In genomic region chr11:120558843-120559242, GRCm38 (mm10) we compare ENCODE assay signal across 14 mouse cellular contexts. TPM values are rescaled to one million over a fixed set of nuclear protein-coding genes. Genes with fewer than 3 reads are reported as not detected.
DNase-seq lines count a peak whose midpoint lies in the region; ATAC-seq and TF ChIP-seq lines count a peak whose summit lies in the region.
"Not testable (repeated sequence)": the region's sequence is repeated elsewhere in the genome, so short reads cannot be mapped to it uniquely, and the experiment has no call there.
"Had no signal": no experiment of that assay in that cellular context is flagged by ENCODE, and none has a peak within 500 bp of the region (broad histone marks: within the 10 kb centered on the region; RNA-seq: fewer than 3 reads in every experiment).

No protein-coding gene starts in this region.

- ATAC-seq in intestine, postnatal 0 days: not testable (repeated sequence)

- WGBS in intestine, postnatal 0 days: 90% methylated on average over 6 of the region's 6 CpGs

- DNase-seq in A20 (ENCODE audit: low read depth, low spot score): peak; percentile 31
- DNase-seq in ES-CJ7 (ENCODE audit: low read depth, low spot score): peak; percentile 59
- peak; percentile 61 for DNase-seq in MEL (ENCODE audit: low read depth, low spot score)
- not testable (repeated sequence) for DNase-seq in layer of hippocampus, adult 2 months (ENCODE audit: low spot score in 2 of 2)

- not testable (repeated sequence) for H3K9ac ChIP-seq in MEL (ENCODE audit: control insufficient read depth, low read depth, low read length, poor library complexity, severe bottlenecking); intestine, postnatal 0 days (ENCODE audit: low read depth, low read length)

- TF ChIP-seq EP300 in MEL (IDR thresholded peaks at IDR 0.05; ENCODE audit: low read depth in 1 of 2, low read length in 2 of 2): not testable (repeated sequence)

- not testable (repeated sequence) for H3K27me3 ChIP-seq in MEL (ENCODE audit: control insufficient read depth in 1 of 2, insufficient read depth in 2 of 2, low read length in 2 of 2); intestine, postnatal 0 days (replicated peaks; ENCODE audit: control insufficient read depth, insufficient read depth, low read length)

- H3K4me2 ChIP-seq in intestine, postnatal 0 days (replicated peaks; ENCODE audit: low read depth): not testable (repeated sequence)

- TF ChIP-seq CTCF in MEL (IDR thresholded peaks at IDR 0.05 in 2 of 3, conservative IDR thresholded peaks at IDR 0.05 in 1 of 3; ENCODE audit: control insufficient read depth in 1 of 3, insufficient read depth in 1 of 3, low read depth in 2 of 3, low read length in 3 of 3, poor library complexity in 1 of 3, severe bottlenecking in 1 of 3): peak in 1 of 3 experiments; percentile 20; a peak in 1 of 6 replicates
- TF ChIP-seq CTCF in intestine, postnatal 0 days (IDR thresholded peaks at IDR 0.05; ENCODE audit: low read depth): peak; percentile 26
- TF ChIP-seq CTCF in layer of hippocampus, adult 2 months (conservative IDR thresholded peaks at IDR 0.05): peak; percentile 16; the same call in 1 of the 2 replicates

- H3K4me1 ChIP-seq in MEL (ENCODE audit: control insufficient read depth in 1 of 2, insufficient read depth in 2 of 2, low read length in 2 of 2); intestine, postnatal 0 days (replicated peaks; ENCODE audit: control insufficient read depth, insufficient read depth, low read length): not testable (repeated sequence)

- not testable (repeated sequence) for TF ChIP-seq RAD21 in MEL (IDR thresholded peaks at IDR 0.05; ENCODE audit: low read depth, low read length)

- H3K4me3 ChIP-seq in MEL (ENCODE audit: control insufficient read depth in 1 of 2, insufficient read depth in 1 of 2, low read depth in 2 of 2, low read length in 2 of 2); intestine, postnatal 0 days (ENCODE audit: low read depth, low read length); layer of hippocampus, adult 2 months: not testable (repeated sequence)

- H3K27ac ChIP-seq in MEL (ENCODE audit: control insufficient read depth, low read depth, low read length); intestine, postnatal 0 days (ENCODE audit: low read depth, low read length); layer of hippocampus, adult 2 months: not testable (repeated sequence)

- H3K9me3 ChIP-seq in MEL (replicated peaks; ENCODE audit: insufficient read depth, low read length); intestine, postnatal 0 days (ENCODE audit: control insufficient read depth): not testable (repeated sequence)

- not testable (repeated sequence) for H3K79me2 ChIP-seq in MEL (ENCODE audit: control insufficient read depth, insufficient read depth, low read length, poor library complexity)

- peaks cover 0 to 15% of the 10 kb centered on the region in 2 experiments; a peak in 2 of 4 replicates for H3K36me3 ChIP-seq in MEL (ENCODE audit: control insufficient read depth in 1 of 2, insufficient read depth in 2 of 2, low read length in 2 of 2)
- H3K36me3 ChIP-seq in intestine, postnatal 0 days (ENCODE audit: control insufficient read depth, insufficient read depth): peaks cover 50% of the 10 kb centered on the region

- TF ChIP-seq POLR2A in MEL (IDR thresholded peaks at IDR 0.05; ENCODE audit: control insufficient read depth in 1 of 2, insufficient read depth in 1 of 2, low read depth in 1 of 2, low read length in 2 of 2, poor library complexity in 1 of 2): not testable (repeated sequence)

TF ChIP-seq in MEL, 35 proteins besides CTCF, POLR2A, EP300 and RAD21:
- peak; percentile 7; the same call in 1 of the 2 replicates for TF ChIP-seq SMC3 (IDR thresholded peaks at IDR 0.05; ENCODE audit: low read depth, low read length)

RNA-seq across cellular contexts. Expression of gene Ppp1r27, which starts 7.9 kb away (rescaled TPM):
- not detected in 2 replicates for total RNA-seq in MEL (2012; rRNA removed)
- polyA plus RNA-seq in MEL (2012; ENCODE audit: insufficient read depth in 1 of 2, insufficient read length in 2 of 2, low read depth in 1 of 2, low replicate concordance in 2 of 2, missing spikeins in 1 of 2): not detected
- 1.4 and 1.6 TPM in 2 replicates for polyA plus RNA-seq in intestine, postnatal 0 days (2015; fragmentation: Nextera tagmentation; extraction: Ambion mirVana)
- total RNA-seq in layer of hippocampus, adult 2 months (2021): not detected
- total RNA-seq: forebrain, postnatal 0 days; G1E had no signal
- polyA plus RNA-seq: activated CD4-positive, CD25-positive, alpha-beta regulatory T cell, adult 4 months; cerebellum, adult 2 months; cortical plate, adult 2 months; embryonic facial prominence, embryonic 10.5 days; forebrain, embryonic 11.5 days; forebrain, embryonic 13.5 days; forebrain, postnatal 0 days; G1E had no signal

RNA-seq across cellular contexts. Expression of gene Mcrip1, which starts 9.3 kb away (rescaled TPM):
- total RNA-seq in MEL (2012; rRNA removed): 27.2 and 36.6 TPM in 2 replicates
- polyA plus RNA-seq in MEL (2012; ENCODE audit: insufficient read depth in 1 of 2, insufficient read length in 2 of 2, low read depth in 1 of 2, low replicate concordance in 2 of 2, missing spikeins in 1 of 2): 10 to 100 TPM in 1 of 2 experiments, not detected in 1; 83.5 TPM
- 68.7 and 73.4 TPM in 2 replicates for polyA plus RNA-seq in intestine, postnatal 0 days (2015; fragmentation: Nextera tagmentation; extraction: Ambion mirVana)
- total RNA-seq in layer of hippocampus, adult 2 months (2021): 10 to 100 TPM; 65.2 to 67.6 TPM

RNA-seq across cellular contexts. Expression of gene P4hb, which starts 14.2 kb away (rescaled TPM):
- total RNA-seq in MEL (2012; rRNA removed): 625 and 639 TPM in 2 replicates
- polyA plus RNA-seq in MEL (2012; ENCODE audit: insufficient read depth in 1 of 2, insufficient read length in 2 of 2, low read depth in 1 of 2, low replicate concordance in 2 of 2, missing spikeins in 1 of 2): 1,000 to 10,000 TPM in 1 of 2 experiments, 100 to 1,000 TPM in 1; 563 to 1,152 TPM
- 2,516 and 2,539 TPM in 2 replicates for polyA plus RNA-seq in intestine, postnatal 0 days (2015; fragmentation: Nextera tagmentation; extraction: Ambion mirVana)
- total RNA-seq in layer of hippocampus, adult 2 months (2021): 100 to 1,000 TPM; 106 to 118 TPM

RNA-seq across cellular contexts. Expression of gene Arhgdia, which starts 22.6 kb away (rescaled TPM):
- total RNA-seq in MEL (2012; rRNA removed): 364 and 367 TPM in 2 replicates
- 100 to 1,000 TPM; 601 to 821 TPM for polyA plus RNA-seq in MEL (2012; ENCODE audit: insufficient read depth in 1 of 2, insufficient read length in 2 of 2, low read depth in 1 of 2, low replicate concordance in 2 of 2, missing spikeins in 1 of 2)
- 474 and 493 TPM in 2 replicates for polyA plus RNA-seq in intestine, postnatal 0 days (2015; fragmentation: Nextera tagmentation; extraction: Ambion mirVana)
- 100 to 1,000 TPM; 270 to 277 TPM for total RNA-seq in layer of hippocampus, adult 2 months (2021)

RNA-seq across cellular contexts. Expression of gene Gcgr, which starts 28.3 kb away (rescaled TPM):
- not detected in 2 replicates for total RNA-seq in MEL (2012; rRNA removed)
- not detected for polyA plus RNA-seq in MEL (2012; ENCODE audit: insufficient read depth in 1 of 2, insufficient read length in 2 of 2, low read depth in 1 of 2, low replicate concordance in 2 of 2, missing spikeins in 1 of 2)
- polyA plus RNA-seq in intestine, postnatal 0 days (2015; fragmentation: Nextera tagmentation; extraction: Ambion mirVana): 1.0 and 1.6 TPM in 2 replicates
- total RNA-seq in layer of hippocampus, adult 2 months (2021): not detected
- total RNA-seq: forebrain, postnatal 0 days; G1E had no signal
- polyA plus RNA-seq: activated CD4-positive, CD25-positive, alpha-beta regulatory T cell, adult 4 months; C2C12; forebrain, embryonic 11.5 days; G1E had no signal
